Mouse (Mus musculus) erythroblast, embryonic 14.5 days (primary cell): Measurements from ENCODE around the gene Amt. TPM values are rescaled to one million over a fixed set of nuclear protein-coding genes. Genes with fewer than 3 reads are reported as not detected.

ENCODE experiments used
- H3K27me3 ChIP-seq: 2 replicates; pipeline ENCODE4 v1.6.1; 2012; ENCODE audit warnings: inconsistent platforms; ENCODE audit not compliant: control insufficient read depth
- H3K36me3 ChIP-seq: 2 replicates; pipeline ENCODE4 v1.6.1; 2012; ENCODE audit warnings: mild to moderate bottlenecking, inconsistent platforms; ENCODE audit not compliant: control insufficient read depth
- H3K4me1 ChIP-seq: 2 replicates; pipeline ENCODE4 v1.6.1; 2012; ENCODE audit warnings: inconsistent platforms; ENCODE audit not compliant: control insufficient read depth
- H3K4me3 ChIP-seq: replicated peaks from 2 replicates; pipeline ENCODE3; 2012; ENCODE audit warnings: moderate library complexity, mild to moderate bottlenecking, inconsistent platforms
- H3K9me3 ChIP-seq: 2 replicates; pipeline ENCODE4 v1.6.1; 2012; ENCODE audit warnings: low read length, inconsistent platforms, mixed read lengths; ENCODE audit not compliant: control insufficient read depth
- GATA1 ChIP-seq: IDR thresholded peaks from 2 replicates; pipeline ENCODE4 v1.6.1; 2012; ENCODE audit warnings: low read length, inconsistent platforms, mixed read lengths
- TAL1 ChIP-seq: IDR thresholded peaks from 3 replicates; pipeline ENCODE4 v1.6.1; 2012; ENCODE audit warnings: low read length, inconsistent platforms, mixed read lengths
- polyA plus RNA-seq: library from polyadenylated mRNA; stranded (reverse); fragments of >175 nt; gene quantifications from 2 replicates; pipeline ENCODE4 v1.2.3, GENCODE M21; 2012

Amt gene
- polyA plus RNA-seq, 1 experiment = not detected

DNA sequence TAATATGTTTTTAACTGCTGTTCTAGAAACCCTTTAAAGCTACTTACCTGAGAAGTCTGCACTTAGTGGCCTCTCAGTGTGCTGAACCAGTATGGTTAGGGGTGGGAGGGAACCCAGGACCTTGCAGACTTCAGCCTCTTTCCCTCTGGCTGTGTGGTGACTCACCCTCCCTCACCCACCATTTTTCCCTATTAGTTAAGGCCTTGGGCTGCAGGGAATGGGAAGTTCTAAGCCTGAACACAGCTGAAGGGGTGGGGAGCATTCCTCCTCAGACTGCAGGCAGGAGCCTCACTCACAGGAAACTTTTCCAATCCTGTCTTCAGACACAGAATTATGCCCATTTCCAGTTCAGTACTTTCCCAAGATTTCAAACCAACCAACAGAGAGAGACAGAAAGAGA lies 45.1 kb downstream of the Amt start:
- no peaks in the 10 kb centered on the region for H3K27me3 ChIP-seq
- peaks cover 3% of the 10 kb centered on the region; the same call in 1 of the 2 replicates for H3K9me3 ChIP-seq
- H3K36me3 ChIP-seq = peaks cover 81% of the 10 kb centered on the region
- TF ChIP-seq TAL1 (no peak), GATA1 (no peak)
- peaks cover 73% of the 10 kb centered on the region for H3K4me1 ChIP-seq
- H3K4me3 ChIP-seq = peak overlapping the region; percentile 74

DNA sequence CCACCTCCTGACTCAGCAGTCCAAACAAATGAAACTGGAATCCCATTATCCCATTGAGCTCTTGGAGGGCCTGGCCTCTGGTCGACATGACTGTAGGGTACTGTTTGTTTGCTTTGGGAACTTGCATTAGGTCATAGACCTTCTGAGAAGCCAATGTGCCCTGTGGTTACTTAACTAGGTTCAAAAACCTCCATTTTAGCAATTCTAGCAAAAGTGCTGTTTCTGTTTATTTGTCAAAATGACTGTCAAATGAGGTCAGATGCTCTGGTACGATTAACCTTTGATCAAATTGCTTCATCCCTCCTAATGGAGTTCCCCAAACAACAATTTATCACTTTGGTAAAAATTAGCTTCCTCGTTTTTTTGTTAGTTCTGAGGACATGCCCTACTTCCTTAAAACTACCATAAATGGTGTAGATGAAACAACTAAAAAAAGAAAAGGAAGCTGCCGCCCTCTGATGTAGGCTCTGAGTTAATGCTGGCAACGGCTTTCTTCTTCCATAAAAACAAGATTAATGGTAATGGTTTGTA lies 45.7 kb downstream of the Amt start:
- Histone ChIP-seq H3K4me1 (peaks cover 79% of the 10 kb centered on the region), H3K9me3 (peaks cover 3% of the 10 kb centered on the region; the same call in 1 of the 2 replicates), H3K4me3 (peak overlapping the region; percentile 74), H3K36me3 (peaks cover 78% of the 10 kb centered on the region), H3K27me3 (no peaks in the 10 kb centered on the region)
- TF ChIP-seq GATA1 = no peak
- no peak for TF ChIP-seq TAL1

DNA sequence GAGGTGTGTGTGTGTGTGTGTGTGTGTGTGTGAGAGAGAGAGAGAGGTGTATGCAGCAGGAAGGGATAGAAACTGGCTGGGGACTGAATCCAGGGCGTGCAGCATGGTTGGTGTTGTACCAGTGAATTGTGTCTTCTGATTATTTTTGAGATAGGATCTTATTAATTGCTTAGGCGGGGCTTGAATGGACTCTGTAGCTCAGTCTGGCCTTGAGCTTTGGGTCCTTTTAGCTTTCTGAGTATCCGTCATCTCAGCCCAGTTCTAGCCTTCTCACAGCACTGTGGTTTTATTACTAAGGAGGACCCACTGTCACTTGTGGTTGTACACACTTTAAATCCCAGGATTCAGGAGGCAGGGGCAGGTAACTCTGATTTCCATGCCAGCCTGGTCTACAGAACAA lies 46.7 kb downstream of the Amt start:
- Histone ChIP-seq H3K27me3 (no peaks in the 10 kb centered on the region), H3K4me3 (peak overlapping the region; percentile 33), H3K4me1 (peaks cover 73% of the 10 kb centered on the region), H3K36me3 (peaks cover 69% of the 10 kb centered on the region), H3K9me3 (peaks cover 3% of the 10 kb centered on the region; the same call in 1 of the 2 replicates)
- TF ChIP-seq TAL1 = no peak
- TF ChIP-seq GATA1 = no peak

DNA sequence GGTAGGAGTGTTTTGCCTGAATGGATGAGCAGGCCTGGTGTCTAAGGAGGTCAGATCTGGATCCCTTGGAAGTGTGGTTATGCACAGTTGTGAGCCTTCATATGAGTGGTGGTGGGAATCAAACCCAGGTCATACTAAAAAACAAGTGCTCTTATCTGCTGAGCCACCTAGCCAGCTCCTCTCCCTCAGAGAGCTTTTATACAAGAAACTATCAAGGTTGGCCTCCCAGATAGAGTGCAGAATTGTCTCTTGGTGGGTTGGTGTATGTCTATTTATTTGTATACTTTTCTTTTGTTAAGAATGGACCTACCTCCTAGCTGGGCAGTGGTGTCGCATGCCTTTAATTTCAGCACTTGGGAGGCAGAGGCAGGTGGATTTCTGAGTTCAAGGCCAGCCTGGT lies 47.2 kb downstream of the Amt start:
- Histone ChIP-seq H3K27me3 (no peaks in the 10 kb centered on the region), H3K36me3 (peaks cover 64% of the 10 kb centered on the region), H3K9me3 (peaks cover 3% of the 10 kb centered on the region; the same call in 1 of the 2 replicates), H3K4me1 (peaks cover 72% of the 10 kb centered on the region), H3K4me3 (peak overlapping the region; percentile 33)
- TF ChIP-seq GATA1 = peak; percentile 69
- peak; percentile 44; the same call in 2 of the 3 replicates for TF ChIP-seq TAL1

DNA sequence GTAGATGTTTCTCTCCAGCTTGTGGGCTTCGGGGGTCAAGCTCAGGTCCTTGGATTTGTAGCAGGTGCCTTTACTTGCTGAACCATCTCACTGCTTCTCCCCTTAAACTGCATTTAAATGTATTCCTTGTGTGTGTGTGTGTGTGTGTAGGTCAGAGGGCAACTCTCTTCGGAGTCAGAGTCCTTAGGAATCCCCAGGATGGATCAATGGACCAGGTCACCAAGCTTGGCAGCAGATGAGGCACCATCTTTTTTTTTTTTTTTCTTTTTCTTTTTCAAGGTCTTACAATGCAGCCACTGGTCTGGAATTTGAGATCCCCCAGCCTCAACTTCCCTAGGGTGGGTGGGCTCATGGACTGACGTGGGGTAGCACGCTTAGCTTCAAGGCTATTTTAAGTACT lies 47.8 kb downstream of the Amt start:
- TF ChIP-seq GATA1 (no peak), TAL1 (no peak)
- Histone ChIP-seq H3K27me3 (no peaks in the 10 kb centered on the region), H3K4me3 (no peak overlapping the region), H3K36me3 (peaks cover 62% of the 10 kb centered on the region), H3K9me3 (peaks cover 3% of the 10 kb centered on the region; the same call in 1 of the 2 replicates), H3K4me1 (peaks cover 77% of the 10 kb centered on the region)

DNA sequence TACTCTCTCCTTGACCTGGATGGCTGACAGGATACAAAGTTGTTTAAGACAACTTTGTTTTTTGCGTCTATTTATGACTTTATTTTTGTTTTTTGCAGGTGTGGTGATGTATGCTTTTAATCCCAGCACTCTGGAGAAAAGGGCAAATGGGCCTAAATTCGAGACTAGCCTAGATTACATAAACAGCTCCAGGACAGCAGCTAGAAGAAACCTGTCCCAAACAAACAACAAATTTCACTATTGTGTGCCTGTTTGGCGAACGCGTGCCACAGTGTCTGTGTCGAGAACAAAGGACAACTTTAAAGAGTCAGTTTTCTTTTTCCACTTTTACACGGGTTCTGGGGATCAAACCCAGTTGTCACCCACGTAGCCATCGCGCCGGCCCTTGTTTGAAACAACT lies 50.4 kb downstream of the Amt start:
- Histone ChIP-seq H3K36me3 (peaks cover 61% of the 10 kb centered on the region), H3K4me1 (peaks cover 80% of the 10 kb centered on the region), H3K4me3 (peak overlapping the region; percentile 74), H3K9me3 (peaks cover 5% of the 10 kb centered on the region), H3K27me3 (no peaks in the 10 kb centered on the region)
- no peak for TF ChIP-seq GATA1
- TF ChIP-seq TAL1 = no peak

DNA sequence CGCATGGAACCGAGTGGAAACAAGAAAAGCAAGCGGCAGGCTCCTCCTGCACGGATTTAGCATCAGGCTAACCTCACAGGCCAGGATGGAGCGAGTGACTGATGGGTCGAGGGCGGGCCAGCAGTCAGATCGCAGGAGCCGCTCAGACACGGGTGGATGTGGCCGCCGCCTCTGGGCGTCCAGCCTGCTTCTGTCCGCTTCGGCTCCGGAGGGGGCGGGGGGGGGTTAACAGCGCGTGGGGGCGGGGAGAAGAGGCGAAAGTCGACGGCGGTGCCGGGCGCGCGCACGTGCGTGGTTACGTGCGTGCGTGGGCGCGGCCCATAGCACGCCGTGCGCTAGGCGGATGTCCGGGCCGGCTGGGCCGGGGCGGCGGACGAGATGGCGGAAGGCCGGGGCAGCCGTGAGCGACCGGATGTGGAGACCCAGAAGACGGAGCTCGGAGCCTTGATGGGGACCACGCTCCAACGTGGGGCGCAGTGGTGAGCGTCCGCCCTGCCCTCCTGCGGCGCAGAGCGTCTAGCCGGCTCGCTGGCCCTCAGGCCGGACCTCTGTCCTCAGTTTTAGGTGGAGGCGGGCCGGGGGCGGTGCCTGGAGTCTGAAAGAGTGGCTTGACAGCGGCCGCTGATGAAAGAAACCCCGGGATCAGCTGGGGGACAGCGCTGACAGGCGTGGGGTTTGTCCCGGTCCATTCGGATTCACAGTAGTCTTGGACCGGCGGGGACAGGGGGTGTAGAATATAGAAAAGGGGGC lies 51.1 kb downstream of the Amt start, which contains the start of gene Usp4:
Gene Usp4, plus strand, starts transcription at position 314 of the 750 bp plus-strand sequence.
- TF ChIP-seq GATA1 = no peak
- TF ChIP-seq TAL1 = no peak
- Histone ChIP-seq H3K36me3 (peaks cover 61% of the 10 kb centered on the region), H3K4me1 (peaks cover 79% of the 10 kb centered on the region), H3K27me3 (no peaks in the 10 kb centered on the region), H3K9me3 (peaks cover 5% of the 10 kb centered on the region), H3K4me3 (peak within 1 kb of the TSS; percentile 74)

DNA sequence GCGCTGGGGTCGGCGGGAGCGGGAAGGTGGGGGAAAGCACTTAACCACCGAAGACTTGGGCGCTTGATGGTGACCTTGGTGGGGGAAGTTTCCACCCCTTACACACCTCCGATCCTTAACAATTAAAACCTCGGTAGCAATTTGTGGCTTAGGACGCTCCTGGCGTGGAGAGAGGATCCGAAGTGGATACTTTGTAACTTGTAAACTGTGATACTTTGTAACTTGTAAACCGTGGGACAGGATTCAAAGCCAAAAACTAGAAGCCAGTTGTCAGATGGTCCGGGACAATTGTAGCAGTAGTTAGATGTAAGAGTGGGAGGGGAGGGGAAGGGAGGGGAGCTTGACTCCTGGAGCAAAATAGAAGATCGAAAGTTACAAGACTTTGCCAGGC lies 51.6 kb downstream of the Amt start:
- TF ChIP-seq GATA1 (no peak), TAL1 (no peak)
- H3K4me3 ChIP-seq = peak overlapping the region; percentile 74
- peaks cover 74% of the 10 kb centered on the region for H3K4me1 ChIP-seq

DNA sequence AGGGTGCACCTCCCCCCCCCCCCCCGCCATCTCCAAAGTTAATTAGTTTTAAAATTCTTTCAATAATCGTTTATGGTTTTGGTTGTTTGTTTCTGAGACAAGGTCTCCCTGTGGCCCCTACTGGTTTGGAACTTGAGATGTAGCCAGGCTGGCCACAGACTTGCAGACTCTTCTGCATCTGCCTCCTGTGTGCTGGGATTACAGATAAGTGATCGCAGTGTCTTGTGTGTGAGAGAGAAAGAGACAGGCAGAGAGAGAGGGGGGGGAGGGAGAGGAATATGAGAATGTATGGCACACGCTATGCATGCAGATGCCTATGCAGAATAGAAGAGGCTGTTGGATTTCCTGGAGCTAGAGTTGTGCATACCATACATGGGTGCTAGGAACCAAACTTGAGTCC lies 53.1 kb downstream of the Amt start:
- Histone ChIP-seq H3K4me3 (peak overlapping the region; percentile 74), H3K9me3 (peaks cover 5% of the 10 kb centered on the region), H3K36me3 (peaks cover 63% of the 10 kb centered on the region), H3K4me1 (peaks cover 65% of the 10 kb centered on the region), H3K27me3 (no peaks in the 10 kb centered on the region)
- no peak for TF ChIP-seq GATA1
- no peak for TF ChIP-seq TAL1

More for the DNA sequence above, 51.6 kb downstream of the Amt start:
- Histone ChIP-seq H3K27me3 (no peaks in the 10 kb centered on the region), H3K9me3 (peaks cover 5% of the 10 kb centered on the region), H3K36me3 (peaks cover 62% of the 10 kb centered on the region)

Other genes with a start within 250 kb of the Amt start
- 0.32 and 0.61 TPM in 2 replicates for gene Gmppb, start 247.6 kb upstream of the Amt start, polyA plus RNA-seq
- 0.01 and 0.08 TPM in 2 replicates for gene Amigo3, start 243.7 kb upstream of the Amt start, polyA plus RNA-seq
- gene Mst1, start 216.4 kb upstream of the Amt start, polyA plus RNA-seq = 2.4 and 2.6 TPM in 2 replicates
- gene Rnf123, start 213.5 kb upstream of the Amt start, polyA plus RNA-seq = 107 and 276 TPM in 2 replicates
- gene Apeh, start 202.2 kb upstream of the Amt start, polyA plus RNA-seq = 47.5 and 65.3 TPM in 2 replicates
- gene Bsn, start 106.5 kb upstream of the Amt start, polyA plus RNA-seq = 0.03 and 0.07 TPM in 2 replicates
- gene Dag1, start 32.9 kb upstream of the Amt start, polyA plus RNA-seq = 0.67 and 0.75 TPM in 2 replicates
- not detected in 2 replicates for gene Nicn1, start 6.4 kb upstream of the Amt start, polyA plus RNA-seq
- 12.9 and 13.9 TPM in 2 replicates for gene Rhoa, start 9.3 kb downstream of the Amt start, polyA plus RNA-seq
- gene Tcta, start 9.3 kb downstream of the Amt start, polyA plus RNA-seq = 0.16 TPM in 2 replicates
- gene Gpx1, start 42.0 kb downstream of the Amt start, polyA plus RNA-seq = 533 and 609 TPM in 2 replicates
- gene Usp4, start 51.0 kb downstream of the Amt start, polyA plus RNA-seq = 16.0 and 23.8 TPM in 2 replicates
- gene 1700102P08Rik, start 96.0 kb downstream of the Amt start, polyA plus RNA-seq = 0.88 and 0.93 TPM in 2 replicates
- not detected in 2 replicates for gene Ccdc36, start 131.6 kb downstream of the Amt start, polyA plus RNA-seq
- gene BC048562, start 139.6 kb downstream of the Amt start, polyA plus RNA-seq = not detected in 2 replicates
- gene Ccdc71, start 163.7 kb downstream of the Amt start, polyA plus RNA-seq = 1.1 and 1.4 TPM in 2 replicates
- gene Klhdc8b, start 164.7 kb downstream of the Amt start, polyA plus RNA-seq = 1.8 and 1.9 TPM in 2 replicates
- gene Lamb2, start 182.9 kb downstream of the Amt start, polyA plus RNA-seq = 0.02 and 0.05 TPM in 2 replicates
- gene Usp19, start 193.7 kb downstream of the Amt start, polyA plus RNA-seq = 10.7 and 11.0 TPM in 2 replicates
- gene Qars, start 210.9 kb downstream of the Amt start, polyA plus RNA-seq = 5.3 and 5.9 TPM in 2 replicates
- 3.5 TPM in 2 replicates for gene Qrich1, start 220.0 kb downstream of the Amt start, polyA plus RNA-seq